Mouse (Mus musculus) embryonic facial prominence, embryonic 13.5 days (tissue): ENCODE results near the gene Cd55. TPM values are rescaled to one million over a fixed set of nuclear protein-coding genes. Genes with fewer than 3 reads are reported as not detected.
"Not testable (repeated sequence)": the region's sequence is repeated elsewhere in the genome, so short reads cannot be mapped to it uniquely, and the experiment has no call there.

Experiments
- ATAC-seq: fragments of 200-750 bp; cut with Nextera tagmentation; 2 replicates; pipeline ENCODE4 v1.8.0; 2017; ENCODE audit warnings: low read depth; ENCODE audit not compliant: insufficient number of reproducible peaks, insufficient read depth, low FRiP score, low TSS enrichment
- H3K27ac ChIP-seq: fragments of 300-500 bp; sonication (generic); 2 replicates; pipeline ENCODE4 v1.5.1; 2015; ENCODE audit warnings: moderate library complexity, mild to moderate bottlenecking, inconsistent platforms
- H3K27me3 ChIP-seq: fragments of 300-500 bp; sonication (generic); 2 replicates; pipeline ENCODE4 v1.6.1; 2015; ENCODE audit warnings: mild to moderate bottlenecking, inconsistent platforms
- H3K36me3 ChIP-seq: fragments of 300-500 bp; sonication (generic); 2 replicates; pipeline ENCODE4 v1.6.1; 2015; ENCODE audit warnings: mild to moderate bottlenecking, inconsistent platforms
- H3K4me1 ChIP-seq: fragments of 300-500 bp; sonication (generic); 2 replicates; pipeline ENCODE4 v1.6.1; 2015; ENCODE audit warnings: inconsistent platforms
- H3K4me2 ChIP-seq: fragments of 300-500 bp; sonication (generic); 2 replicates; pipeline ENCODE4 v1.6.1; 2015; ENCODE audit warnings: moderate library complexity, mild to moderate bottlenecking, inconsistent platforms
- H3K4me3 ChIP-seq: fragments of 300-500 bp; sonication (generic); 2 replicates; pipeline ENCODE4 v1.5.1; 2015; ENCODE audit warnings: mild to moderate bottlenecking, inconsistent platforms
- H3K9ac ChIP-seq: fragments of 300-500 bp; sonication (generic); 2 replicates; pipeline ENCODE4 v1.6.1; 2015; ENCODE audit warnings: mild to moderate bottlenecking, inconsistent platforms
- H3K9me3 ChIP-seq: fragments of 300-500 bp; sonication (generic); 2 replicates; pipeline ENCODE4 v1.6.1; 2016; ENCODE audit warnings: inconsistent platforms
- WGBS: fragments of 180-500 bp; shearing (Covaris S2); methylation state at CpG from one replicate; pipeline ENCODE4 v1.1.7; 2015; ENCODE audit warnings: mixed read lengths; 5-methylcytosine and 5-hydroxymethylcytosine counted together
- polyA plus RNA-seq: library from polyadenylated mRNA; unstranded; fragments of >200 nt; fragmentation: Nextera tagmentation; extraction: Ambion mirVana; gene quantifications from 2 replicates; pipeline ENCODE4 v1.2.1, GENCODE M21; 2015

The Cd55 gene
- polyA plus RNA-seq, 1 experiment from 2014 or later: 6.8 TPM

GRCm38 (mm10) chr1:130474936-130475335 is 12.4 kb upstream of the Cd55 start:
- no peaks in the 10 kb centered on the region for H3K9me3 ChIP-seq
- H3K4me1 ChIP-seq: no peaks in the 10 kb centered on the region
- no peak overlapping the region for H3K4me2 ChIP-seq
- no peak overlapping the region for H3K4me3 ChIP-seq
- no peaks in the 10 kb centered on the region for H3K36me3 ChIP-seq
- H3K27ac ChIP-seq: no peak overlapping the region
- H3K27me3 ChIP-seq: no peaks in the 10 kb centered on the region
- WGBS: 83% methylated on average over 6 of the region's 6 CpGs
- H3K9ac ChIP-seq: no peak overlapping the region
- ATAC-seq: no peak

- no peak overlapping the region for H3K27ac ChIP-seq
- no peaks in the 10 kb centered on the region for H3K36me3 ChIP-seq
- H3K4me2 ChIP-seq: no peak overlapping the region
- H3K9ac ChIP-seq: no peak overlapping the region
- 19% methylated on average over 1 of the region's 1 CpGs for WGBS
- no peaks in the 10 kb centered on the region for H3K27me3 ChIP-seq
- no peaks in the 10 kb centered on the region for H3K9me3 ChIP-seq
- H3K4me1 ChIP-seq: no peaks in the 10 kb centered on the region
- ATAC-seq: no peak
- no peak overlapping the region for H3K4me3 ChIP-seq
Measured at GRCm38 (mm10) chr1:130474226-130474625, 11.7 kb upstream of the Cd55 start.

DNA sequence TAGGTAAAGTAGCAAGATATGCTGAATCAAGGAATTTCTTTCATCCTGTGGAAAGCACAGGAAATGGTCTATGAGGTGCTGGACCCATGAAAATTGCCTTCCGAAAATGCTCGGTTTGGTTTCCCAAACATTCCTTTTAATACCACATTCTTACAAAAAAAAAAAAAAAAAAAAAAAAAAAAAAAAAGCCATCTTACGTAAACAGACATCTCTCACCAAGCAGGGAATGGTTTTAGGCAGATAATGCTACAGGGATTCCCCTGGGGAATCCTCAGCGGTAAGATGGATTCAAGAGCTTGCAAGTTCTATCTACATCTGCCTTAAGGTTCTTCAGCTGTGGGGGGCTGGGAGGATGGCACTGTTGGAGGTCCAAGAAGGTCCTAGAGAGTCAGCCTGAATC is 7.5 kb upstream of the Cd55 start:
- Histone ChIP-seq H3K4me2 (no peak overlapping the region), H3K9ac (no peak overlapping the region), H3K27ac (no peak overlapping the region), H3K27me3 (no peaks in the 10 kb centered on the region), H3K4me3 (no peak overlapping the region), H3K9me3 (no peaks in the 10 kb centered on the region), H3K36me3 (no peaks in the 10 kb centered on the region), H3K4me1 (no peaks in the 10 kb centered on the region)
- ATAC-seq: no peak
- WGBS: 77% methylated on average over 4 of the region's 4 CpGs

DNA sequence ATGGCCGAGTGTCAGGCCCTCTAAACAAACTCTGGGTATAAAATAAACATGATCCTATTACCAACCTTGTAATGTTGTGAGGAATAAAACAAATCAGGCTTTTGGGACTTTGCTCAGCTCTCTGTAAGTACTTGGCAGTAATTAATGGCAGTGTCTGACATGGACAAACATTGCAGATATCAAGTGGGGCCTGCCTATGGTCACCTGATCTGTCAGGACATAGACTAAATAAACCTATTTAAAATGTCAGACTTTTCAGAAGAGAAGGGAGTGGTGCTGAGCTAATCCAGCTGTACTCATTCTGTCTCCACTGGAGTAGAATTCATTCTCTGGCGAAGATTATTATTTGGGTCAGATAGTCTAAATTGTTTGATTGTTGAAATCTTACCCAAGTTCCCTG is 4.9 kb upstream of the Cd55 start:
- Histone ChIP-seq H3K36me3 (no peaks in the 10 kb centered on the region), H3K4me1 (no peaks in the 10 kb centered on the region), H3K4me2 (no peak overlapping the region), H3K27me3 (peaks cover 4% of the 10 kb centered on the region), H3K9me3 (no peaks in the 10 kb centered on the region), H3K27ac (no peak overlapping the region), H3K4me3 (no peak overlapping the region), H3K9ac (no peak overlapping the region)
- WGBS: 35% methylated on average over 2 of the region's 2 CpGs
- ATAC-seq: no peak; the same call in 1 of the 2 replicates

DNA sequence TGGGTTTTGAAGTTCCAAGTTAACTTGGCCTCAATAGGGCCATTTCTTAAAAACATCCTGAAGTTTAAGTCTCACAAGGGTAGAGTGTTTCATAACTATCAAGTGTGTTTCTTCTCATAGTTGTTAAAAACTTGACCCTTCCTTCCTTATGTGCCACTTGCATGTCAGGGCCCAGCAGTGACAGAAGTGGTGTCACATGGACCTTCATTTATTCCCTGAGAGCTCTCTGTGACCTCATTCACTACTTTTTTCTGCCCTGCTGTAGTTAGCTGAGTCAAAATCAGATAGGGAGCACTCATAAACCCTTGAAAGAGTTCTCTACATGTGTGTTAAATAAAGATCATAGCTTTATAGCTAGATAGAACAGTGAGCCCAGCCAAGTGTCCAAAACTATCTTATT is 1.6 kb upstream of the Cd55 start:
- Histone ChIP-seq H3K36me3 (no peaks in the 10 kb centered on the region), H3K9me3 (no peaks in the 10 kb centered on the region), H3K27me3 (peaks cover 4% of the 10 kb centered on the region), H3K4me3 (no peak overlapping the region), H3K4me2 (no peak overlapping the region), H3K27ac (no peak overlapping the region), H3K9ac (no peak overlapping the region), H3K4me1 (no peaks in the 10 kb centered on the region)
- ATAC-seq: no peak

GRCm38 (mm10) chr1:130462867-130463266 is 323 bp upstream of the Cd55 start:
- Histone ChIP-seq H3K4me2 (peak overlapping the region; percentile 86), H3K4me1 (no peaks in the 10 kb centered on the region), H3K9ac (peak overlapping the region; percentile 73), H3K27me3 (peaks cover 4% of the 10 kb centered on the region), H3K9me3 (no peaks in the 10 kb centered on the region), H3K36me3 (no peaks in the 10 kb centered on the region), H3K4me3 (peak overlapping the region; percentile 66), H3K27ac (no peak overlapping the region)
- 5% methylated on average over 4 of the region's 4 CpGs for WGBS
- ATAC-seq: no peak; the same call in 1 of the 2 replicates

GRCm38 (mm10) chr1:130455111-130455510 is 7.4 kb downstream of the Cd55 start:
- no peak overlapping the region for H3K27ac ChIP-seq
- no peak overlapping the region for H3K4me3 ChIP-seq
- ATAC-seq: no peak
- H3K4me1 ChIP-seq: no peaks in the 10 kb centered on the region
- WGBS: 86% methylated on average over 2 of the region's 2 CpGs
- H3K4me2 ChIP-seq: no peak overlapping the region
- no peaks in the 10 kb centered on the region for H3K27me3 ChIP-seq
- no peaks in the 10 kb centered on the region for H3K9me3 ChIP-seq
- no peaks in the 10 kb centered on the region for H3K36me3 ChIP-seq
- H3K9ac ChIP-seq: no peak overlapping the region

DNA sequence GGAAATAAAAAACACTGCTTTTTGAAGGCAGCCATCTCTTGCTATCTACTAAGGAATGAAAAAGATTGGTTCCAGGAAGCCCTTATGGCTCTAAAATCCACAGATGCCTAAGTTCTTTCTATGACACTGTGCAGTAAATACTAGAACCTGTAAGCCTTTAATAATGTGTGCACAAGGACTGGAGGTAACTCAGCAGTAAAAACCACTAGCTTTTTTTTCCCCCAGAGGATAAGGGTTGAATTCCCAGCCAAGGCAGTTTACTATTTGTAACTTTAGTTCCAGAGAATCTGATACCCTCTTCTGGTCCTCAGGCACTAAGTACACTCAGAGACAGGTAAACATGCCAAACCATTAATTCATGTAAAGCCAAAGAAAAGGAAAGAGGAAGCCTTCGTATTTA is 19.6 kb downstream of the Cd55 start:
- not testable (repeated sequence) for H3K9me3 ChIP-seq, H3K4me1 ChIP-seq, H3K27me3 ChIP-seq, H3K4me3 ChIP-seq, H3K4me2 ChIP-seq, H3K27ac ChIP-seq, H3K36me3 ChIP-seq, ATAC-seq, H3K9ac ChIP-seq
- 42% methylated on average over 1 of the region's 1 CpGs for WGBS

DNA sequence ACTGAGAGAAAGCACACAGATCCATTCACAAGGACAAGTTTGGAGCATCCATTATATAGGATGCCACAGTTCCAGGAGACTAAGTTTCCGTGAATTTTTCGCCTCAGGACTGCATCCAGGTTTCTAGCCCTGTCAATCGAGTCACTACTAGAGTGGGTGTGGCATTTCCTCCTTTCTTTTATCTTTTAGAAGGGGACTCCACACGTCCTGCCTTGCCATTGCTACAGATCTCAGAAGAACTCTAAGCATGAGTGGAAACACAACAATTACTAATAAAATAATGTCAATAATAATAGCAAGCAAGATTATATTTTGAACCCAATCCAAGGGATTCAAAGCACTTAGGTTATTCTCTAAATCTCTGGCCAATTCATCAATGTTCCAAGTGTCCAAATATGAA is 31.6 kb downstream of the Cd55 start:
- Histone ChIP-seq H3K9me3 (peaks cover 5% of the 10 kb centered on the region; the same call in 1 of the 2 replicates), H3K4me3 (no peak overlapping the region), H3K27ac (no peak overlapping the region), H3K36me3 (no peaks in the 10 kb centered on the region), H3K27me3 (no peaks in the 10 kb centered on the region), H3K4me2 (no peak overlapping the region), H3K9ac (no peak overlapping the region), H3K4me1 (no peaks in the 10 kb centered on the region)
- WGBS: 70% methylated on average over 4 of the region's 4 CpGs
- no peak for ATAC-seq

DNA sequence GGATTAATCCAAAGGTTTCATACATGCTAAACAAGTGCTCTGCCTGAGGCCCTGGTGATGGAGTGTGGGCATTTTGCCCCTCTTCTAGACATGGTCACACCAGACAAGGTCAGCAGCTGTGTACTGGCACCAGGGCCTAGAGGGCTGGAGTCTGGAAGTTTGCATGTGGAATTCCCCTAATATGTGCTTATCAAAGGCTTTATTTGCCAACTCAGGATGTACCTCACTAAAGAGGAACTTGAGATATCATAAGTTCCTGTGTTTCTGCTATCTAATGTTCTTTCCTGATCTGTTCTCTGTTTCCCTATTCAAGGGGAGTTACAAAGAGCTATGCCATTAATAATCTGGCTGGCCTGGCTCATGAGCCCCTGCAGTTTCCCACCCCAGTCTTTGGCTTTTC is 33.9 kb downstream of the Cd55 start:
- H3K9ac ChIP-seq: not testable (repeated sequence)

GRCm38 (mm10) chr1:130427175-130427853 is 35.2 kb downstream of the Cd55 start:
- not testable (repeated sequence) for ATAC-seq, H3K27me3 ChIP-seq, H3K27ac ChIP-seq, H3K36me3 ChIP-seq, H3K4me1 ChIP-seq, H3K4me3 ChIP-seq, H3K9ac ChIP-seq, H3K9me3 ChIP-seq, H3K4me2 ChIP-seq
- WGBS: 55% methylated on average over 3 of the region's 3 CpGs

More for the DNA sequence above, 33.9 kb downstream of the Cd55 start:
- H3K4me2 ChIP-seq, H3K9me3 ChIP-seq, H3K4me3 ChIP-seq, H3K27me3 ChIP-seq, H3K36me3 ChIP-seq, ATAC-seq, H3K4me1 ChIP-seq, H3K27ac ChIP-seq: not testable (repeated sequence)

- no peak within 1 kb of the TSS for H3K27ac ChIP-seq
- H3K4me3 ChIP-seq: no peak within 1 kb of the TSS
- H3K27me3 ChIP-seq: no peaks in the 10 kb centered on the region
- WGBS: 62% methylated on average over 18 of the region's 18 CpGs
- H3K36me3 ChIP-seq: no peaks in the 10 kb centered on the region
- H3K4me1 ChIP-seq: no peaks in the 10 kb centered on the region
- peak; percentile 54 for ATAC-seq
- no peak within 1 kb of the TSS for H3K9ac ChIP-seq
- no peak within 1 kb of the TSS for H3K4me2 ChIP-seq
- H3K9me3 ChIP-seq: no peaks in the 10 kb centered on the region
Measured at GRCm38 (mm10) chr1:130422664-130423111, 39.9 kb downstream of the Cd55 start, which contains the start of gene Cd55b. TSS of gene Cd55b (minus strand) at chr1:130423009.
